Mouse (Mus musculus) embryonic fibroblast, embryonic 13.5 days (primary cell): ENCODE measurements around the gene Nr1h3. TPM values are rescaled to one million over a fixed set of nuclear protein-coding genes. Genes with fewer than 3 reads are reported as not detected.

Experiments used
- H3K27ac ChIP-seq: 2 replicates; pipeline ENCODE4 v1.5.1; 2012; ENCODE audit warnings: low read length, control low read depth, inconsistent platforms; ENCODE audit not compliant: insufficient read depth
- H3K4me1 ChIP-seq: 2 replicates; pipeline ENCODE4 v1.6.1; 2011; ENCODE audit warnings: low read length; ENCODE audit not compliant: control insufficient read depth, insufficient read depth
- H3K4me3 ChIP-seq: 2 replicates; pipeline ENCODE4 v1.5.1; 2011; ENCODE audit warnings: mild to moderate bottlenecking, control low read depth, low read length; ENCODE audit not compliant: insufficient read depth
- CTCF ChIP-seq: IDR thresholded peaks from 2 replicates; pipeline ENCODE4 v1.5.1; 2011; ENCODE audit warnings: mild to moderate bottlenecking, control low read depth, low read length, moderate library complexity, borderline replicate concordance; ENCODE audit not compliant: insufficient read depth
- POLR2A ChIP-seq: IDR thresholded peaks from 2 replicates; pipeline ENCODE4 v1.6.1; 2011; ENCODE audit warnings: low read depth, mild to moderate bottlenecking, control low read depth, low read length, moderate library complexity
- polyA plus RNA-seq: library from polyadenylated mRNA; stranded (reverse); fragments of >200 nt; gene quantifications from 2 replicates; pipeline ENCODE4 v1.2.4, GENCODE M21; 2011; ENCODE audit warnings: low read depth; ENCODE audit not compliant: missing spikeins, insufficient read length

The Nr1h3 gene
- polyA plus RNA-seq, 1 experiment, result 1.5 TPM

DNA sequence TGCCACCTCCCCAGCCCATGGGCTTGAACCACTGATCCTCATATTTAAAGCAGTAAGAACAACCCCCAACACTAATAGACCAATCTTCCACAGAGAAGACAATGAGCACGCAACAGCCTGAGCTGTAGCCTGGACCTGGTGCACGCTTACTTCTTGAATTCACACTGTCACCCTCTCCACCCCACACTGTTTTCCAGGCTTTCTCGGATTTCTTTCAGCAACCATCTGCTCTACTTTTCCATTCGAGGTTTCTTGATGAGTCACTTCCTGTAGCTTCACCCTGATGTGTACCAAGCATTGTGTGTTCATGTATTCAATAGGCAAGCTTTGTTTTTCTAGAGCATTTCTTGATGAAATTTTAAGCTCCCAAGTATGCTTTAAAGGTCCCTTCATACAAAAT is 15.2 kb downstream of the Nr1h3 start:
- H3K4me1 ChIP-seq, result no peaks in the 10 kb centered on the region
- TF ChIP-seq CTCF (no peak), POLR2A (no peak)
- peak overlapping the region; percentile 17; the same call in 1 of the 2 replicates for H3K27ac ChIP-seq
- no peak overlapping the region for H3K4me3 ChIP-seq

DNA sequence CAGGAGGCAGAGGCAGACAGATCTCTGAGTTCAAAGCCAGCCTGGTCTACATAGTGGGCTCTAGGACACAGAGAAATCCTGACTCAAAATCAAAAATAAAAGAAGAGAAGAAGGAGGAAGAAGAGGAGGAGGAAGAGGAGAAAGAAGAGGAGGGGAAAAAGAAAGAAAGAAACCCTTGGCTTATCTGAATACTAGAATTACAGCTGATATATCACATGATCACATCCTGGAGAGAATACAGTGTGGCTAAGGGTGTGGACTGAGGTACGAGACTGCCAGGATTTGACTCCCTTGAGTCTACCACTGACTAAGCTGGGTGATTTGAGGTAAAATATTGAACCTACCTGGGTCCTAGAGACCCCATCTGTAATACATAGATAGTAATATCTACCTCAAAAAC is 16.4 kb downstream of the Nr1h3 start:
- no peak overlapping the region for H3K4me3 ChIP-seq
- H3K27ac ChIP-seq, result no peak overlapping the region
- TF ChIP-seq POLR2A (no peak), CTCF (no peak)
- peaks cover 4% of the 10 kb centered on the region; the same call in 1 of the 2 replicates for H3K4me1 ChIP-seq

DNA sequence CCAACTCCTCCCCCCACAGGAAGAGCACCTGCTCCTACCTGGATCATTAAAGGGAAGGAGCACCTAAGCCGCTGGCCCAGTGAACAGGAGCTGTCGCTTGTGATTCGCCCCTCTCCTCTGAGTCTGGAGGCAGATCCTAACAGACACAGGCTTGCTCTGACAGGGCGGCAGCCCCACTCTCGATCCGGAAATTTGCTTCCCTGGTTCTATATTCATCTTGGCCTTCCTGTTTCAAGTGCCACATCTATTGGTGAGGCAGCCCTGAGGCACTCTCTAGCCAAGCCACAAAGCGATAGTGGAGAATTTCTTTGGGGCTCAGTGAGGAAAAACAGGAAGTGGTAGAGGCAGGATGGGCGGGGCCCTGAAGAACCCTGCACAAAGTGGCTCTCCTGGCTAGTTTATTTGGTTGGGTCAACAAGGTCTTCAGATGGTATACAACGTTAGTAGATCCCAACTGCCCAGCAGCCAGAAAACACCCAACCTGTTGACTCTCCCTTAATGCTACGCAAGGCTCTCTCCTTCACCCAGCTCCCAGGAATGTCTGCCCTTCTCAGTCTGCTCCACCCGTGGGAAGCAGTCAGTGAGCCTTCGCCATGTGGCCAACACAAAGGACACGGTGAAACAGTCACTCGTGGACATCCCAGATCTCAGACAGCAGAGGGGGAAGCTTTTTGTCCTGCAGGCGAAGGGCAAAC is 18.8 kb downstream of the Nr1h3 start, which contains the start of gene Madd:
Gene Madd, minus strand, starts transcription at position 127 of the 695 bp plus-strand sequence.
- TF ChIP-seq POLR2A, result no peak

DNA sequence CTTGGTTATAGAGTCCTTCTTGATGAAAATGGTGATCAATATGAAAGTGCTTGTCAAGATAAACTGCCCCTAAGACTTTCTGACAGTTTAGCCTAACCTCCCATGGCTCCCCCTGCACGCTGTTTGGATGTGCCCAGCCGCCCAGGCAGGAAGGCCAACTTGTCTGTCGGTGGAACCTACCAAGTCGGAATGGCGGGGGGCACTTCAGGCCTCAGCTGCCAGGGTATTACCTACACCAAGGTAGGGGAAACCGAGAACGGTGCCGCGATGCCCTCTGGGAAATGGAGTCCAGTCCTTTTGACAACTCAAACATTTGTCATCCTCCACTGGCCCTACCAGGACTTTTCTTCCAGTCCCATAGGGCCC is 19.5 kb downstream of the Nr1h3 start:
- H3K4me1 ChIP-seq, result peaks cover 4% of the 10 kb centered on the region; the same call in 1 of the 2 replicates
- no peak overlapping the region for H3K27ac ChIP-seq
- H3K4me3 ChIP-seq, result peak overlapping the region; percentile 76
- TF ChIP-seq CTCF (no peak), POLR2A (no peak)

More for the DNA sequence above, 18.8 kb downstream of the Nr1h3 start, which contains the start of gene Madd:
- H3K4me3 ChIP-seq, result peak within 1 kb of the TSS; percentile 76
- peaks cover 4% of the 10 kb centered on the region; the same call in 1 of the 2 replicates for H3K4me1 ChIP-seq
- no peak within 1 kb of the TSS for H3K27ac ChIP-seq

- Histone ChIP-seq H3K27ac (no peak overlapping the region), H3K4me1 (peaks cover 4% of the 10 kb centered on the region; the same call in 1 of the 2 replicates), H3K4me3 (peak overlapping the region; percentile 76)
- TF ChIP-seq CTCF, result no peak
- TF ChIP-seq POLR2A, result no peak
Observed at GRCm38 (mm10) chr2:91182405-91183147, 20.1 kb downstream of the Nr1h3 start.

GRCm38 (mm10) chr2:91182016-91182404 is 20.6 kb downstream of the Nr1h3 start:
- peaks cover 4% of the 10 kb centered on the region; the same call in 1 of the 2 replicates for H3K4me1 ChIP-seq
- TF ChIP-seq POLR2A (no peak), CTCF (no peak)
- H3K27ac ChIP-seq, result no peak overlapping the region
- H3K4me3 ChIP-seq, result peak overlapping the region; percentile 76

DNA sequence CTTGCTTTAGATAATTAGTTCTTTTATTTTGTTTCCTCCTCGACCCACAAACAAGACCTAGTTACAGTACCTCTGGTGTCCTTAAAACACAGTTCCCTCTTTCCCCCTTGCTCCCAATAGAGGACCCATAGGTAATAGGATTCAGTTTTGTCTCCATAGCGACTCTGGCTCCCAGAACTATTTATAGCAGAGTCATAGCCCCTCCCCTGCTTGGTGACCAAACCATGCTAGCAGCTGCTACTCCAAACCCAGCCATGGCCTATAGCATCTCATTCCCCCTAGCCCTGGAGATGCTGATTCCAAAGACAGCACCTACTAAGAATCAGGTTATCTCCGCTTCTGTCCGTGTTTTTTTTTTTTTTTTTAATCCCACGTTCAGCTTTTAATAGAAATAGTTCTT is 21.9 kb downstream of the Nr1h3 start:
- peaks cover 4% of the 10 kb centered on the region; the same call in 1 of the 2 replicates for H3K4me1 ChIP-seq
- H3K4me3 ChIP-seq, result no peak overlapping the region
- no peak overlapping the region for H3K27ac ChIP-seq
- no peak for TF ChIP-seq POLR2A
- TF ChIP-seq CTCF, result no peak

GRCm38 (mm10) chr2:91179825-91180224 is 22.8 kb downstream of the Nr1h3 start:
- TF ChIP-seq CTCF (no peak), POLR2A (no peak)

DNA sequence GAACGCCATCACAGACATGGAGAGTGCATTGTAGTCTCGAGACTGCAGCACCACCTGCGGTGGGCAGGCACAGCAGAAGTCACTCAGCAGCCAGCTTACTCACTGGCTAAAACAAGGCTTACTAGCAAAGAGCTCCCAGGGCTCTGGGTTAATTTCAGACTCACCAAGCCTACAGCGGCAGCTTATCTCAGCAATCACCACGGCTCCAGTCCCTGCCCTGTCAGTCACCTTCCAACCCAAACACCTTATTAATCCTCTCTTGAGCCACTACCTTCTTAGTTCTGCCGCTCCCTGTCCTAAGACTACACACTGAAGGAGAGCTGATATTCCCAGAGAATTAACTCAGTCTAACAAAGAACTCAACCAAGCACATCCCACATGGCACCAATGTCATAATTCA is 26.4 kb downstream of the Nr1h3 start:
- Histone ChIP-seq H3K4me3 (no peak overlapping the region), H3K27ac (no peak overlapping the region), H3K4me1 (no peaks in the 10 kb centered on the region)
- TF ChIP-seq POLR2A, result no peak

More at GRCm38 (mm10) chr2:91179825-91180224, 22.8 kb downstream of the Nr1h3 start:
- Histone ChIP-seq H3K4me3 (no peak overlapping the region), H3K4me1 (peaks cover 4% of the 10 kb centered on the region; the same call in 1 of the 2 replicates), H3K27ac (no peak overlapping the region)

DNA sequence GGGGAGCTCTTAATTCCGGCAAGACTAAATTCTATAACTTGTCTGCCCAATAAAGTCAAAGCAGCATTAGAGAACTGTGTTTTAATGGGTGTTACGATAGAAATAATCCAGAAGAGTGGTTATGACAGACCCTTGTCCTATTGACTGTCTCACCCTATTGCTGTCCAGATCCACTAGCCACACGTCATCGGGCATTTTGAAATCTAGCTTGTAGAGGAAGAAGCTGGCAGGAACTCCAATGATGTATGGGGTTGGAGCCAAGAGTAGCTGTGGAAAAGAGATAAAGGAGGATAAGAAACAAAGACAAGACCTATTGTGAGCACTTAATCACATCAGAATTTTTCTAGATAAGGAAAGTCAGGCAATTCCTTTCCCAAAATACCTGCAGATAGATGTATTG is 27.1 kb downstream of the Nr1h3 start:
- no peak for TF ChIP-seq POLR2A
- Histone ChIP-seq H3K27ac (no peak overlapping the region), H3K4me3 (no peak overlapping the region), H3K4me1 (no peaks in the 10 kb centered on the region)

- no peak for TF ChIP-seq CTCF
- TF ChIP-seq POLR2A, result no peak
Observed at GRCm38 (mm10) chr2:91169587-91170322, 32.9 kb downstream of the Nr1h3 start.

More at GRCm38 (mm10) chr2:91169587-91170322, 32.9 kb downstream of the Nr1h3 start:
- Histone ChIP-seq H3K4me3 (no peak overlapping the region), H3K4me1 (no peaks in the 10 kb centered on the region), H3K27ac (no peak overlapping the region)
